13 mouse cellular contexts compared by ENCODE assay signal in the genomic region with DNA sequence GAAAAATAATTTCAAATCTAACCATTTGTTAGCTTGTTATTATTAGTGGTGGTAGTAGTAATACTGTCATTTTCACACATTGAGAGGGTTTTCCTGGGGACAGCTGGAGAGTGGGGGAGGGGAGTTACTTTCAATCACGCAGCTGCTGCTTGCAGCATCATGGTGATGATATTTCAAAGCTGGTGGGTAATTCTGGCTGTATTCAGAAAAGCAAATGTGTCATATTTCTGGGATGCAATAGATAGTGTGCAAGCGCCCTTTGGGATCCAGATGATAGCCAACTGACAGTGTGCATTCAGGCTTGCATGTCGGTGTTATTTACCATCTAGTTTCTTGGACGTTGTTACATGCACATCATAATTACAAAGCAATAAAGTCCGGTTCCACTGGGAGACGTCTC. TPM values are rescaled to one million over a fixed set of nuclear protein-coding genes. Genes with fewer than 3 reads are reported as not detected.
DNase-seq lines count a peak whose midpoint lies in the region; ATAC-seq lines count a peak whose summit lies in the region.
"Had no signal": no experiment of that assay in that cellular context is flagged by ENCODE, and none has a peak within 500 bp of the region (broad histone marks: within the 10 kb centered on the region; RNA-seq: fewer than 3 reads in every experiment).

No protein-coding gene starts in this region.

- H3K4me3 ChIP-seq in embryonic facial prominence, embryonic 11.5 days (ENCODE audit: low read depth, low read length) = no peak overlapping the region
- H3K4me3 ChIP-seq in embryonic facial prominence, embryonic 10.5 days = no peak overlapping the region
- H3K4me3 ChIP-seq in hindbrain, embryonic 13.5 days = peak overlapping the region; percentile 4; the same call in 1 of the 2 replicates
- H3K4me3 ChIP-seq in midbrain, embryonic 16.5 days (ENCODE audit: low read depth, low read length) = no peak overlapping the region
- H3K4me3 ChIP-seq: intestine, embryonic 15.5 days had no signal

- ATAC-seq in embryonic facial prominence, embryonic 11.5 days (replicated peaks; ENCODE audit: insufficient number of reproducible peaks, low FRiP score, low TSS enrichment, low read depth) = no peak
- no peak for ATAC-seq in hindbrain, embryonic 13.5 days (ENCODE audit: low FRiP score)
- no peak for ATAC-seq in midbrain, embryonic 16.5 days
- ATAC-seq: intestine, embryonic 15.5 days; liver, postnatal 0 days had no signal

- 67% methylated on average over 6 of the region's 6 CpGs for WGBS in embryonic facial prominence, embryonic 11.5 days
- 78% methylated on average over 6 of the region's 6 CpGs for WGBS in embryonic facial prominence, embryonic 10.5 days
- 28% methylated on average over 6 of the region's 6 CpGs for WGBS in hindbrain, embryonic 13.5 days
- 44% methylated on average over 6 of the region's 6 CpGs for WGBS in midbrain, embryonic 16.5 days

- H3K36me3 ChIP-seq in embryonic facial prominence, embryonic 11.5 days (replicated peaks; ENCODE audit: control insufficient read depth, insufficient read depth, low read depth, low read length) = no peaks in the 10 kb centered on the region
- H3K36me3 ChIP-seq in embryonic facial prominence, embryonic 10.5 days (replicated peaks) = no peaks in the 10 kb centered on the region
- H3K36me3 ChIP-seq in hindbrain, embryonic 13.5 days = no peaks in the 10 kb centered on the region
- no peaks in the 10 kb centered on the region for H3K36me3 ChIP-seq in midbrain, embryonic 16.5 days (ENCODE audit: control insufficient read depth, insufficient read depth, low read length)
- H3K36me3 ChIP-seq: intestine, embryonic 15.5 days had no signal

- peak; percentile 26 for DNase-seq in embryonic facial prominence, embryonic 11.5 days (ENCODE audit: low spot score)
- DNase-seq in embryonic facial prominence, embryonic 10.5 days (ENCODE audit: low spot score) = no peak
- peak; percentile 46 for DNase-seq in brain, adult 2 months (ENCODE audit: low read depth, low spot score)
- DNase-seq in B cell, adult 2 months = no peak
- no peak for DNase-seq in c-Kit-positive CD71-positive TER-119-positive erythroid progenitor cells, embryonic 14.5 days (ENCODE audit: low spot score)
- DNase-seq in kidney, postnatal 36 days = no peak
- DNase-seq: cerebellum, postnatal 36 days; gastrocnemius, postnatal 36 days; liver, postnatal 0 days; thymus, postnatal 25 days had no signal

- H3K4me2 ChIP-seq in embryonic facial prominence, embryonic 11.5 days (ENCODE audit: low read depth, low read length) = no peak overlapping the region
- peak overlapping the region; percentile 43 for H3K4me2 ChIP-seq in hindbrain, embryonic 13.5 days
- peak overlapping the region; percentile 15; the same call in 1 of the 2 replicates for H3K4me2 ChIP-seq in midbrain, embryonic 16.5 days (ENCODE audit: low read length)
- H3K4me2 ChIP-seq: intestine, embryonic 15.5 days had no signal

- H3K27me3 ChIP-seq in embryonic facial prominence, embryonic 11.5 days (ENCODE audit: control insufficient read depth, insufficient read depth, low read length) = no peaks in the 10 kb centered on the region
- H3K27me3 ChIP-seq in embryonic facial prominence, embryonic 10.5 days (replicated peaks; ENCODE audit: low read depth, poor library complexity, severe bottlenecking) = no peaks in the 10 kb centered on the region
- H3K27me3 ChIP-seq in hindbrain, embryonic 13.5 days = no peaks in the 10 kb centered on the region
- H3K27me3 ChIP-seq in midbrain, embryonic 16.5 days (ENCODE audit: control insufficient read depth, insufficient read depth, low read depth, low read length) = no peaks in the 10 kb centered on the region
- H3K27me3 ChIP-seq: intestine, embryonic 15.5 days had no signal

- no peak overlapping the region for H3K9ac ChIP-seq in embryonic facial prominence, embryonic 11.5 days (replicated peaks; ENCODE audit: low read length)
- peak overlapping the region; percentile 58 for H3K9ac ChIP-seq in hindbrain, embryonic 13.5 days
- H3K9ac ChIP-seq in midbrain, embryonic 16.5 days (ENCODE audit: low read depth, low read length) = no peak overlapping the region
- H3K9ac ChIP-seq: intestine, embryonic 15.5 days; liver, postnatal 0 days had no signal

- H3K9me3 ChIP-seq in embryonic facial prominence, embryonic 11.5 days (replicated peaks; ENCODE audit: control insufficient read depth, low read length) = no peaks in the 10 kb centered on the region
- H3K9me3 ChIP-seq in embryonic facial prominence, embryonic 10.5 days = no peaks in the 10 kb centered on the region
- H3K9me3 ChIP-seq in hindbrain, embryonic 13.5 days = no peaks in the 10 kb centered on the region
- no peaks in the 10 kb centered on the region for H3K9me3 ChIP-seq in midbrain, embryonic 16.5 days (replicated peaks; ENCODE audit: control insufficient read depth, low read length, poor library complexity, severe bottlenecking)
- H3K9me3 ChIP-seq: intestine, embryonic 15.5 days had no signal

- no peak overlapping the region for H3K27ac ChIP-seq in embryonic facial prominence, embryonic 11.5 days (replicated peaks; ENCODE audit: low read depth, low read length)
- no peak overlapping the region for H3K27ac ChIP-seq in embryonic facial prominence, embryonic 10.5 days (replicated peaks)
- H3K27ac ChIP-seq in hindbrain, embryonic 13.5 days = peak overlapping the region; percentile 83
- no peak overlapping the region for H3K27ac ChIP-seq in midbrain, embryonic 16.5 days (ENCODE audit: low read length)
- H3K27ac ChIP-seq: intestine, embryonic 15.5 days had no signal

- H3K4me1 ChIP-seq in embryonic facial prominence, embryonic 11.5 days (ENCODE audit: control insufficient read depth, insufficient read depth, low read length) = peaks cover 2% of the 10 kb centered on the region; the same call in 1 of the 2 replicates
- H3K4me1 ChIP-seq in embryonic facial prominence, embryonic 10.5 days = peaks cover 40% of the 10 kb centered on the region
- H3K4me1 ChIP-seq in hindbrain, embryonic 13.5 days (replicated peaks) = peaks cover 51% of the 10 kb centered on the region
- peaks cover 33% of the 10 kb centered on the region for H3K4me1 ChIP-seq in midbrain, embryonic 16.5 days (ENCODE audit: control insufficient read depth, insufficient read depth, low read length)

RNA-seq across cellular contexts. Expression of gene Rhbdd1, which starts 4.2 kb away (rescaled TPM):
- 6.7 and 6.9 TPM in 2 replicates for polyA plus RNA-seq in embryonic facial prominence, embryonic 11.5 days (2014; fragmentation: Nextera tagmentation; extraction: Ambion mirVana)
- polyA plus RNA-seq in embryonic facial prominence, embryonic 10.5 days (2016; fragmentation: Nextera tagmentation; extraction: Ambion mirVana) = 8.9 and 10.1 TPM in 2 replicates
- polyA plus RNA-seq in hindbrain, embryonic 13.5 days (2015; fragmentation: Nextera tagmentation; extraction: Ambion mirVana) = 4.3 and 5.4 TPM in 2 replicates
- 3.8 and 4.5 TPM in 2 replicates for polyA plus RNA-seq in midbrain, embryonic 16.5 days (2015; fragmentation: Nextera tagmentation; extraction: Ambion mirVana)

RNA-seq across cellular contexts. Expression of gene Irs1, which starts 29.2 kb away (rescaled TPM):
- polyA plus RNA-seq in embryonic facial prominence, embryonic 11.5 days (2014; fragmentation: Nextera tagmentation; extraction: Ambion mirVana) = 7.9 and 8.3 TPM in 2 replicates
- 7.9 and 8.9 TPM in 2 replicates for polyA plus RNA-seq in embryonic facial prominence, embryonic 10.5 days (2016; fragmentation: Nextera tagmentation; extraction: Ambion mirVana)
- 8.5 and 8.7 TPM in 2 replicates for polyA plus RNA-seq in hindbrain, embryonic 13.5 days (2015; fragmentation: Nextera tagmentation; extraction: Ambion mirVana)
- polyA plus RNA-seq in midbrain, embryonic 16.5 days (2015; fragmentation: Nextera tagmentation; extraction: Ambion mirVana) = 7.9 and 8.9 TPM in 2 replicates

Comparison
In these comparisons a context has a peak if more than half of its experiments do, and no peak if none do; other contexts are left out.
1. DNase-seq: peak in embryonic facial prominence, embryonic 11.5 days (single experiment) and brain, adult 2 months (single experiment); none in embryonic facial prominence, embryonic 10.5 days (single experiment), B cell, adult 2 months (0 of 2), c-Kit-positive CD71-positive TER-119-positive erythroid progenitor cells, embryonic 14.5 days (single experiment) and kidney, postnatal 36 days (0 of 2).